Mouse (Mus musculus) heart, postnatal 36 days (tissue): ENCODE results near the gene Maml2. TPM values are rescaled to one million over a fixed set of nuclear protein-coding genes. Genes with fewer than 3 reads are reported as not detected.

Source experiments
- DNase-seq, 2 experiments: peaks; one replicate each; pipeline ENCODE4 v3.0.0; 2021 to 2022
- intact Hi-C: fragments of 180-260 bp; cut with DNase I; formaldehyde crosslinking; loops from one replicate; pipeline ENCODE4 v1.15.1; 2025
- total RNA-seq, 2 experiments: library from RNA; stranded (reverse); gene quantifications; 2 replicates each; pipeline ENCODE4 v1.2.3; 2021

Maml2 gene
- total RNA-seq, 2 experiments from 2014 or later: 6.0 to 6.2 TPM

GRCm38 (mm10) chr9:13556696-13557095 is 258.9 kb downstream of the Maml2 start:
- no peak for DNase-seq
- intact Hi-C loops: no loop called here

- intact Hi-C loops: no loop called here
- no peak for DNase-seq
Observed at GRCm38 (mm10) chr9:13558811-13559372, 261.1 kb downstream of the Maml2 start.

GRCm38 (mm10) chr9:13560651-13561050 is 262.9 kb downstream of the Maml2 start:
- intact Hi-C loops: no loop called here
- DNase-seq: no peak

DNA sequence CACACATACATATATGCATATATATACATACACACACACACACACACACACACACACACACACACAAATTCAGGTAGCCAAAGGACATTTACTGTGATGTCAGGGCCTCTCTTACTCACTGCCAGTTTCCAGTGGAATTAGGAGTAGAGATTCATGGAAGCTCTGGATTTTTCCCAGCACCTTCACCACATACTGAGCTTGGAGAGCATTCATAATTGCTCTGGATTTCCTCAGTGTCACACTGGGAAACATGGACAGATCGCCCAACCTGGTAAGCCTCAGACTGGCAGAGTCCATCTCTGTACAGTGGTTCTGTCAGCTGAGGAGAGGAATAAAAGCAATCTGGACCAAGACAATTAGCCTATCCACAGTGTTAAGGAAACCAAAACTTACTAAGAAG is 263.6 kb downstream of the Maml2 start:
- intact Hi-C loops: no loop called here
- DNase-seq: no peak

DNA sequence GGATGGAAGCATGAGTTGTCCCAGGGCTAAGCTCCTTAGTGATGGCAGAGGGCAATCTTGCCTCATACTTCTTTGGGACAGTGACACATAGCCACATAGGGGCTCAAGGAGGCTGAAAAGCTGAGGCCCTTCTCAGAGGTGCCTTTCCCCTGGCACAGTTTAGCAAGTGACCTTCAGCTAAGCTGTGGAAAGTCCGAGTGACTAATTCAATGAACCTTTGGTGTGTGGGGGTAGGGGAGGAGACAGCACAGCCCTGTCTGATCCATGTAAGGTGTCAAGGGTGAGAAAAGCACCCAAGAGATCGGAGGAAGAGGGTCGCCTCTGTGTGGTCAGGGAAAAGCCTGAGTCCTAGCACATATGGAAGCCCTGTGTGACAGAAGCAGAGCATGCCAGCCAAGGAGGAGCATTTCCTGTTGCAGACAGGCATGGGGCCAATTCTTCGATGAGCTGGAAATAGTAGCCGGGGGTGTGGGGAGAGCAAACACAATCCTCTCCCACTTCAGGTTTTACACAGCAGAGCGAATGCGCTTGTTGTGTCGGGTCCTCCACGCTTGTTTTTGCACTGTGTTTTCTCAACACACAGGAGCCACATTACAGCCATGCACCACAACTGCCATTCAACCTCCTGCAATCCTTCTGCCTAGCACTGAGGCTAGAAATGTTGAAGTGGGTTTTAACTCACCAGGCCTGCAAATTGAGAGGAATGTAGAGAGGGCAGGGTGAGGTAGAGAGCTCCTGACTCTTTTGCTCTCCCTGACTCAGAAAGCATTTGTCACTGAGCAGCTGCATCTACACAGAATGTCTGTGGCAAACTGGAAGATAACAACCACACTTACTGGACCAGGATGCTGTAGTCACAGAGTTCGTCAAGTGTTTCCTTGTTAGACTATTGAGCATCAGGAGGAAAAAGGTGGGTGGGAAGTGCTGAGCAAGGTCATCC is 266.0 kb downstream of the Maml2 start:
- intact Hi-C loops: no loop called here
- peak; percentile 52 to 58 for DNase-seq

DNA sequence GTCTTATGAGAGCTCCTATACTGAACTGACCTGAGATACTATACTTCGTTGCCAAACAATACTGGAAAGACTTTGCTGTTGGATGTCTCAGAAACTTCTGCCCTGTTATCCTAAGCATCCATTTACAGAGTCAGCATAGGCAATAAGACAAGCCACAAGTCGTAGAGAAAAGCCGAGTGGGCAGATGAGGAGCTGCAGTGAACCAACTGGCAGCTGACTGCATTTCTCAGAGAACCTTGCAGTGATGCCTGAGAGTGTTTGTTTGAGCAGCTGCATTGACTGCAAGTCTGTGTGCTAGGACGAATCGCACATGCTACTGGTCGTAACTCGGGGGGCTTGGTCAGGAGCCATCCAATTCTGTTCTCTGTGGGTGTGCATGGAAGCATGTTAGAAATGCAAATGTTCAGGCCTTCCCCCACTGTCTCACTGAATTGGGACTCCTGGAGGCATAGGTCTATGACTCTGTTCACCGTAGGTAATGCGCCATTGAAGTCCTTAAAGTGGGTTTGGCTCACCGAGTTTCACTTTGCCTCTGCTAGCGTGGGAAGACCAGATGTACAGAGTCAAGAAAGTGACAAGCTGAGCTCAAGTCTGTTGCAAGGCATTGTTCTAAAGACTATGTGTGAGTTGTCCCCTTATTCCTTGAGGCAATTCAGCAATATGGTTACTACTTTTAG is 267.7 kb downstream of the Maml2 start:
- DNase-seq: no peak
- intact Hi-C loops: no loop called here

- intact Hi-C loops: no loop called here
- no peak for DNase-seq
Observed at GRCm38 (mm10) chr9:13566154-13566885, 268.6 kb downstream of the Maml2 start.

- DNase-seq: no peak
- intact Hi-C loops: no loop called here
Observed at GRCm38 (mm10) chr9:13569023-13569422, 271.3 kb downstream of the Maml2 start.

DNA sequence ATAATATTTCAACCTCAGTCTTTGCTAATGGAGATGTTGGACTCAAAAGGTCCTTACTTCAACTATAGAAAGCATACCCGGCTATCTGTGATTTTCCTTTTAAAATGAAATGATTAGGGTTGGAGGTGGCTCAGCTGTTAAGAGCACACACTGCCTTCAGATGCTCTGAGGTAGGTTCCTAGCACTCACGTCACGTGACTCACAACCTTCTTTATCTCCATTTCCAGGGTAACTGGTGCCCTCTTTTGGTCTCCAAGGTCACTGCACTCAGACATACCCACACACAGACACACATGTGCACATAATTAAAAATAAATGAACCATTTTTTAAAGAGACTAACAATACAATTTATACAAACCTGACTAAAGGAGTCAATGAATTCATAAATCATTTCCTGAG is 275.1 kb downstream of the Maml2 start:
- DNase-seq: no peak
- intact Hi-C loops: loop anchor here (5.0 kb wide), 1 partner anchor 276 kb away; the partner anchor contains the start of gene Maml2

- peak; percentile 52 to 56 for DNase-seq
- intact Hi-C loops: loop anchor here (5.0 kb wide), 1 partner anchor 277 kb away; the partner anchor contains the start of gene Maml2
Observed at GRCm38 (mm10) chr9:13574059-13574458, 276.3 kb downstream of the Maml2 start.

DNA sequence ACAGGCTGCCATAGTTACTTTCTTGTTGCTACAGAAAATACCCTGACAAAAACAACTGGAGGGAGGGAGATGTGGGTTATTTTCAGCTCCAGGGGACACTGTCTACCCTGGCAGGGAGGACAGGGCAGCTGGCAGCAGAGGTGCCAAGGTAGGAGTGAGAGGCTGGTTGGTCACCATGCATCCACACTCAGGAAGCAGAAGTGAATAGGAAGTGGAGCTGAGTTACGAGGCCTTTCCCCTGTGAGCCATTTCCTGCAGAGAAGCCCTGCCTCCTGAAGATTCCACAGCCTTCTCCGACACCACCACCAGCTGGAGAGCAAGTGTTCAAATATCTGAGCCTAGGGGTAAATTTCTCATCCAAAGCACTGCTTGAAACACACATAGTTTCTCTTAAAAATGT is 277.2 kb downstream of the Maml2 start:
- intact Hi-C loops: loop anchor here (5.0 kb wide), 1 partner anchor 278 kb away; the partner anchor contains the start of gene Maml2
- peak; percentile 30 to 44 for DNase-seq

- DNase-seq: no peak
- intact Hi-C loops: no loop called here
Observed at GRCm38 (mm10) chr9:13577150-13577549, 279.4 kb downstream of the Maml2 start.

GRCm38 (mm10) chr9:13581184-13581583 is 283.4 kb downstream of the Maml2 start:
- no peak for DNase-seq
- intact Hi-C loops: loop anchor here (10.0 kb wide), 1 partner anchor 64 kb away; no protein-coding TSS in a partner anchor

- intact Hi-C loops: loop anchor here (10.0 kb wide), 1 partner anchor 61 kb away; no protein-coding TSS in a partner anchor
- peak in 1 of 2 experiments; percentile 25 for DNase-seq
Observed at GRCm38 (mm10) chr9:13583952-13584351, 286.2 kb downstream of the Maml2 start.

- DNase-seq: no peak
- intact Hi-C loops: loop anchor here (10.0 kb wide), 1 partner anchor 60 kb away; no protein-coding TSS in a partner anchor
Observed at GRCm38 (mm10) chr9:13584435-13584834, 286.7 kb downstream of the Maml2 start.

- peak in 1 of 2 experiments; percentile 47 for DNase-seq
- intact Hi-C loops: loop anchor here (5.0 to 10.0 kb wide), 2 partner anchors 57 to 290 kb away; partner anchors contain the start of gene Maml2
Observed at GRCm38 (mm10) chr9:13587085-13587933, 289.6 kb downstream of the Maml2 start.

GRCm38 (mm10) chr9:13588786-13589185 is 291.0 kb downstream of the Maml2 start:
- intact Hi-C loops: loop anchor here (5.0 to 10.0 kb wide), 2 partner anchors 56 to 291 kb away; partner anchors contain the start of gene Maml2
- DNase-seq: no peak

DNA sequence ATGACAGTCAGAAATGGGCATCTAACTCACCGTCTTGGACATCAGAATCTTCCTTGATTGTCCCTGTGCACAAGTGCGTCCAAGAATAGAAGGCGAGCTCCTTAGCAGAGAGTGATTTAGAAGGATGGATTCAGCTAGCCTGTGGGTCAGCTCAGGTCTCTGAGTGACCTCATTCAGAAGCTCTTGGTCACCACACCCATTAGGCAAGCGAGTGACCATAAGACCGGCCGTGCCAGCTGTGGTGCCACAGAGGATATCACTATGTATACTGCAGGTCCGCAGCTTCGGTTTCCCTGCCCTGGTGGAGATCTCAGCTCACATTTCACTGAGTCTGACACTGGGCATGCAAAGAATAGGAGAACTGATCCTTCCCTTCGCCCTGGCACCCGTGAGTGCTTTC is 294.9 kb downstream of the Maml2 start:
- intact Hi-C loops: no loop called here
- DNase-seq: no peak

DNA sequence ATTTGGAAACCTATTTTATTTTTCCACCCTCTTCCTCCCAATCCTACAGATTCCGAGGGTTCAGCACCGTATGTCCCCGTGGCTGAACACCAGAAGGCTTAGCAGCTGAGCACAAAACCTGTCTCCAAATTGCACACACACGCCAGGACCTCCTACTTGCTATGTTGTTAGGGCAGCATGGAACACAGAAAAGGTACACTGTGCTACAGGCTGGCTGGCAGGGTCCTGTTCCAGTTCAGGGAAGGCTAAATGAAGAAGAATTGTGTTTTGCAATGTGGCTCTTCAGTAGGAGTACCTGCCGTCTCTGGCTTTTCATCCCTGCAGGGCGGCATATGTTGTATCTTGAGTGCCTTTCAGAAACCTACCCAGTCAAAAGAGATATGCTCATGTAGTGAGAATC is 300.0 kb downstream of the Maml2 start:
- DNase-seq: no peak
- intact Hi-C loops: no loop called here
